Mouse (Mus musculus): ENCODE measurements around the gene Angptl8.

- TF ChIP-seq ZC3H11A (IDR thresholded peaks at IDR 0.05; ENCODE audit: borderline replicate concordance, low read depth, low read length), result no peak
- no peak for TF ChIP-seq MAFK (IDR thresholded peaks at IDR 0.05; ENCODE audit: insufficient read depth, low read depth, low read length)
Measured at GRCm38 (mm10) chr9:21830461-21830850, 4.9 kb upstream of the Angptl8 start.

All from ES-E14 (cell line).